Mouse (Mus musculus) Muller cell, postnatal 12 days (primary cell): Measurements from ENCODE around the gene Muc5ac.
"Not testable (repeated sequence)": the region's sequence is repeated elsewhere in the genome, so short reads cannot be mapped to it uniquely, and the experiment has no call there.

Experiments used
- DNase-seq: peaks from one replicate; pipeline ENCODE4 v3.0.0-alpha.2; 2015; ENCODE audit errors: inconsistent ontology term

Gene Muc5ac

DNA sequence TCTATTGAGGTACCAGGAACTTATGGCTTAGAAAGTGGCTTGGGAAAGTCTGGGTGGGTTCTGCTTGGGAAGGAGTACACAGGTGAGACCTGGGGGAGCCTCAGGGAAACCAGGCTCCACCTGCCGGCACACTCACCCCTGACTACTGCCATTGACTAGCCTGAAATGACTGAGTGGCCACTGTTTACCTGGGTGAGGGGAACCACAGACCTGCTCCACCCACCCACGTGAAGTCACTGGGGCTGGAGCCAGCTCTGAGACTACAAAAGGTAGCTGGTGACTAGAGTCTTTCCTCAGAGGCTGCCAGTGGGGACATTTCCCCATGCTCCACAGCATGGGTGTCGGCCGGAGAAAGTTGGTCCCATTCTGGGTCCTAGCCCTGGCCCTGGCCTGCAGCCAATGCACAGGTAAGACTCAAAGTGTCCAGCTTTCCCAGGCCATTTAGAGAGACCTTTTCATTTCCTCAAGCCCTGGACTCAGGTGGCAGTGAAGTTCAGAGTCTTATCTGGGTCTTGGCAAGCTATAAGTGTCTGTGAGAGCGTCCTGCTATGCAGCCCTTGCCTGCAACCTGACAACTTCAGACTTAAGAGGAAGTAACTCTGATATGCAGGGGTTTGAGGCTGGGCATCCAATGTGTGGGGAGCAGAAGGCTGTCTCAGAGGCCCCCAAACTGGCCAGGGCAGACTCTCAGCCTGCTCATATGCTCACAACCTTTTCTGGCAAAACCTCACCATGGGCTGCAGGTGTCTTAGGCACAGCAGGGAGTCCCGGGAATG, at the start of gene Muc5ac:
Gene Muc5ac (plus strand): TSS at position 296 of the 776 bp plus-strand sequence.
- no peak for DNase-seq

DNA sequence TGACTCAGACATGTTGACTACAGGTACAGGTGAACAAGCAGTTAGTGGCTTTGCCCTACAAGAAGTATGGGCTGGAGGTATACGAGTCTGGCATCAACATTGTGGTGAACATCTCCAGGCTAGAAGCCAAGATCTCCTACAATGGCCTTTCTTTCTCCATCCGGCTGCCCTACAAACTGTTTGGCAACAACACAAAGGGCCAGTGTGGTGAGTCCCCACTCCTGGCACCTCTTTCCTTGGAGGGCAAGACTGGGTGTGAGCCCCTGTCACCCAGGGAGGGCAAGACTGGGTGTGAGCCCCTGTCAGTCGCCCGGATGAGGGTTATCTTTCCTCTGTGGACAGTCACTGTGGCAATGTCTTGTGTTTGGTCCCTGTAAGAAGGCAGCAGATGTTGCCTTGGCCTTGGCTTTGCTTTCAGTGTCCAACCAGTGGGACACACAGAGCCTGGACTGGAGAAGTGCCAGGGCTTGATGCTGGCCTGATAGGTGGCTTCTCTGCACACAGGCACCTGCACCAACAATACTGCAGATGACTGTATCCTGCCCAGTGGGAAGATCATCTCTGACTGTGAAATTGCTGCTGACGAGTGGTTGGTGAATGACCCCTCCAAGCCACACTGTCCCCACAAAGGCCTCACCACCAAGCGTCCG, 41.2 kb upstream of the Muc5ac start:
- peak; percentile 71 for DNase-seq

DNA sequence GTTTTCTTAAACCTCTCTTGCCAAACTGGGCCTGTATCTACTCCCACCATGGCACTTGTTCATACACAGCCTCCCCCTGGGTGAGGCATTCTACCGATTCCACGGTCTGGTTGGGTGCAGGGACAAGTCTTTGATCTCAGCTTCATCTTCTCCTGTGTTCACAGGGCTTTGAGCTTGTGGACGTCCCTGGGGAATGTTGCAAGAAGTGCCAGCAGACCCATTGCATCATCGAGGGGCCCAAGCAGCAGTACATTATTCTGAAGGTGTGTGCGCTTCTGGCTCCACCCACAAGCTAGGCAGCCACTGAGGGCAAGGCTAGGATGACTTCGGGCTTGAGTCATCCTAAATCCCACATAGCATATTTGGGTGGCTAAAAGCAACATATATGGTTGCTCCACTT, 36.3 kb upstream of the Muc5ac start:
- no peak for DNase-seq

DNA sequence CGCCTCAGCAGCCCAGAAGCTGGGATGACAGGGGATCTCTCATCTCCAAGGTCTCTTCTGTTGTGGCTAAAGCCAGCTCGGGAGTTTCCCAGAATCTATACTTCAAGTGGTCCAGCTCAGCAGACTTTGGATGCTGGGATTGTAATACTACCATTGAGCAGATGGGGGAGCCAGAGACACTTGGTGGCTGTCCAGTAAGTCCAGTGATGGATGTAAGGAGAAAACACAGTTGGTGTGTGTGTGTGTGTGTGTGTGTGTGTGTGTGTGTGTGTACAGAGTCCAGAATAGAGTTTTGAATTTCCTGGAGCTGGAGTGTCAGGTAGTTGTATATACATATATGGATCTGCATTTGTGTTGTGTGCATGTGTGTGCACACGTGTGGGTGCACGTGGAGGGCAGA, 32.9 kb upstream of the Muc5ac start:
- peak; percentile 53 for DNase-seq

DNA sequence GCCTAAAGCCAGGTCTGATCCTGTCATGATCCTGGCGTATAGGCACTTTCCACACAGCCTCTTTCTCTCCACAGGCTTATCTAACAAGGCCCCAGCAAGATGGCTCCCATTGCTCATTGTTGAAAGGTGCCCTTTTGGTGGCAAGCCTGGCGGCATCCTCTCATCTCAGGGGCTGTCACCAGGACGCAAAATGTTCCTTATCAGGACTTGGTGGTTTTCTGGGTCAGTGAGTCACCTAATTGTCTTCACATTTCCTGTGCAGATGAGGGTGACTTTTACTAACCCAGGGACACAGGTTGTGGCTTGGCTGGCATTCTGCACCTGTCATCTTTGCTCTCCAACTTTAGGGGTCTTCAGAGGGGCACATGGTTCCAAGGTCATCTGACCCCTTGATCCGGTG, 30.5 kb upstream of the Muc5ac start:
- no peak for DNase-seq

DNA sequence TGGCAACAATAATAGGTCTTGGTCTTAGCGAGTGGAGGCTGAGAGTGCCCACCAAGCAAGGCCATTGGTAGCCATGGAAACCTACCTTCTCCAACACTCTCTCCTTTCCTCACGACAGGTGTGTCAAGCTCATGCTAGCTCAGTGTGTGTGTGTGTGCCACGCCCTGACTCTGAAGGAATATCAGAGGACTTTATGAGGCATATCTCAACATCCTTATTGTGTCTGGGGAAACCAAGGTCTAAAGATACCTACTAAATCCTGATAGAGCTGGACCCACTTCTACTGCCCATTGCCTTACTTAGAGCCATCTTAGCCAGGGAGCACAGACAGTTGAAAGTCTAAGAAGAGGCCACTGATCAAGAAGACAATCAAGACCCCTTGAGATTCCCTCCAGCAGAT, 18.3 kb upstream of the Muc5ac start:
- no peak for DNase-seq

DNA sequence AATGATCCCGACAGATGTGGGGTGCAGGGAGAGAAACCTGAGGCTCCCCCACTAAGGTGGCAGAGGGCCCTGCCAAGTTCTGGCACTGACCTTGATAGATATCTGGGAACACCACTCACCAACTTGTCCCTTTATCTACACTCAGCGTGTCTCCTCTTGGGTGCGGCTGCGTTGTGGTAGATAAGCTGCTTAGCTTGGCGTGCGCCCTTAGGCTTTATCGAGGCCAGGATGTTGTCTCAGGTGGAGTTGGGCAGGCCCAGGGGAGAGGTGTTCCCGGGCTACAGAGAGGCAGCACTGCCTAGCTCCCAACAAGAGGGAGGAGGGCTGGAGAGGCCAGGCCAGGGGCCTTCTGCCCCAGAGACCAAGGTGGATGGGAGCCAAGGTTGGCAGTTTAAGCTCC, 17.8 kb upstream of the Muc5ac start:
- no peak for DNase-seq

DNA sequence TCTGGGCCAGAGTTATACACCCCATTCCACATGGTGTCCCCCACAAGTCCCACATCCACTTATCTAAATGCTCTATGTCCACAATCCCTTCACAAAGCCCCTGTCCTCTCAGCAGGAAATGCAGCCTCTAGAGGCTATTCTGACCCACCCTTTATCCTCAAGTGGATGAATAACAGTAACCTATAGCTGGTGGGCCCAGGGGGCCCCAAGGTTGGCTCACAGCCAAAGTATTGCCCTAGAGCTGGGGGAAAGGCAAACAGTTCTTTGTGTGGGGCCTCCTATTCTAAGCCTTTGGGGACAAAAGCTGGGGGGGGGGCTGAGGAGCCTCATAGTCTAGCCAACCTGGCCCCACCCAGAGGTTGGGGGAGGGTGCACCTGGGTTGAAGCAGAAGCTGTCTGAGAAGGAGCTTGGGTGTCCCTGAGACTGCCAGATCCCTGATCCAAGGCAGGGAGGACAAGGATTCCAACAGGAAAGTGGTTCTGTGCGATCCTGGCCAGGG, 16.7 kb upstream of the Muc5ac start:
- DNase-seq = no peak

DNA sequence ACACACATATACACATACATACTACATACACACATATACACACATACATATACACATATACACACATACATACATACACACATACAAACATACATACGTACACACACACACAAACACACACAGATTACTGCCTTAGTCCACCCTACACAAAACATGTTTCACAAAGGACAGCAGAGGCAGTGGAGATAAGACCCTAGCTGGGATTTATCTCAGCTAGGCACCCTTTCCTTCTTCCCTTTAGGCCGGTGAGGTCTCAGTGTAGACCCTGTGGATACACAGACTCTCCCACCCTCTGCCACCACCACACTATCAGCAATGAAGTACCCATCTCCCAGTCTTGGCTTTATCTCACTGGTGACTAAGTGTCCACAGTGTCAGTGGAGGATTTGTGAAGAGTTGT, 13.9 kb upstream of the Muc5ac start:
- DNase-seq = no peak

DNA sequence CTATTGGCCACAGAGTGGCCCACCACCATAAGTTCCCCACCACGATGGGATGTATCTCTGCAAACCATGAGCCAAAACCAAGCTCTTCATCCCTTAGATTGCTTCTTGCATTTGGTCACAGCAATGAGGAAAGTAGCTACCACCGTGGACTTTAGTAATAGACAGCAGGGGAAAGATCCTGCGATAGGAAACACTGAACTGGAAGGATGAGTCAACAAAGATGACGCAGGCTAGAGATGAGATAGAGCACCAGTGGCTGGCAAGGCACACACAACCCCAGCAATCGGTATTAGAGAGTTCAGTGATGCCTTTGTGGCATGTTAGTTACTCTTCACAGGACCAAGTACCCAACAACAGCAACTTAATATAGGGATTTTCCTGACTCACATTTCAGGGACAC, 12.6 kb upstream of the Muc5ac start:
- DNase-seq = no peak

DNA sequence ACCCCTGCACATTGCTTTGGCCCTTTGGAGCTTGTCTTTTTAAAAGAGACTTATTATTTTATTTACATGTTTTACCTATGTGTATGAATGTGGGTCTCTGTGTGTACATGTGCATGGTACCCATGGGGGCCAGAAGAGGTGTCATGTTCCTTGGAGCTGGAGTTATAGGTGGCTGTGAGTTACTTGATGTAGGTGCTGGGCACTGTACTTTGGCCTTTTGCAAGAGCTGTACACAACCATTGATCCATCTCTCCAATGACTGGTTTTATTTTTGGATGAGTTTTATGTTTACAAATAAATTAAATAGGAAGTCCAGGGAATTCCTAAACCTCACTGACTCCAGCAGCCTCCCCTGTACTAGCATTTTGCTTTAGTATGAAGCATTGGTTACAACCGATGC, 5.5 kb downstream of the Muc5ac start:
- no peak for DNase-seq

DNA sequence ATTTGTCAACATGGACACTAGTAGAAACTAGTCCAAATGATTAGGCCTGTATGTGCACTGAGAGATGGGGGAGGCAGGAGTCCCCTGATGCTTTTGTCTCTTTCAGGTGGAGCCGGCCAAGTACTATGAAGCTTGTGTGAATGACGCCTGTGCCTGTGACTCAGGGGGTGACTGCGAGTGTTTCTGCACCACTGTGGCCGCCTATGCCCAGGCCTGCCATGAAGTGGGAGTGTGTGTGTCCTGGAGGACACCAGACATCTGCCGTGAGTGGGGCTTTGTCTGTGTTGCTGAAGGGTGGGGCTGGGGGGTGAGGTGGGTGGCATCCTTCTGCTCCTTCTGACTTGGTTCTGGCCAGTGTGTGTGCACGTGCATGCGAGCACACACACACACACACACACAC, 14.4 kb downstream of the Muc5ac start:
- no peak for DNase-seq

DNA sequence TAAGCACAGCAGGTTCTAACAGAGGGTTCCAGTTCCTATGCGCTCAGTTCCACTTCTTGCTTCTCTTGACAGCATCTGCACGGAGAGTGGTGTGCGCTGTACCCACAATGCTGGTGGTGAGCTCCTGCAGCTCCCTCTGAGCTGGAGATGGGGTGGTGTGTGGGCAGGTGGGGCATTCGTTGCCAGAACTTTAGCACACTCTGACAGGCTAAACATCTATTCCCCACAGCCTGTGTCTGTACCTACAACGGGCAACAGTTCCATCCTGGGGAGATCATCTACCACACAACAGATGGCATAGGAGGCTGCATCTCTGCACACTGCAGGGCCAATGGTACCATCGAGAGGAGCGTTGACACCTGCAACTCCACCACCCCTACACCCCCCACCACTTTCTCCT, 16.6 kb downstream of the Muc5ac start:
- no peak for DNase-seq

DNA sequence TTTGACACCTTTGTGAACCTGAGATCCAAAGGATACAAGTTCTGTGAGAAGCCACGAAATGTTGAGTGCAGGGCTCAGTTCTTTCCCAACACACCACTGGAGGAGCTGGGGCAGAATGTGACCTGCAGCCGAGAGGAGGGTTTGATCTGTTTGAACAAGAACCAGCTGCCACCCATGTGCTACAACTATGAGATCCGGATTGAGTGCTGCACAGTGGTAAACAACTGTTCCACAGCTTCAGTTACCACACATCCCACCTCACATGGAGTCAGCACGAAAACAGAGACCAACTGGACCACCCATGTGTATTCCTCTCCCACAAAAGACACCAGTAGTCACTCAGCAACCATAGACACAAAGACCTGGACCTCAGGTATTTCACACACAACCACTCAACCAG, 19.1 kb downstream of the Muc5ac start:
- DNase-seq = not testable (repeated sequence)

DNA sequence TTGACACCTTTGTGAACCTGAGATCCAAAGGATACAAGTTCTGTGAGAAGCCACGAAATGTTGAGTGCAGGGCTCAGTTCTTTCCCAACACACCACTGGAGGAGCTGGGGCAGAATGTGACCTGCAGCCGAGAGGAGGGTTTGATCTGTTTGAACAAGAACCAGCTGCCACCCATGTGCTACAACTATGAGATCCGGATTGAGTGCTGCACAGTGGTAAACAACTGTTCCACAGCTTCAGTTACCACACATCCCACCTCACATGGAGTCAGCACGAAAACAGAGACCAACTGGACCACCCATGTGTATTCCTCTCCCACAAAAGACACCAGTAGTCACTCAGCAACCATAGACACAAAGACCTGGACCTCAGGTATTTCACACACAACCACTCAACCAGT, 21.2 kb downstream of the Muc5ac start:
- not testable (repeated sequence) for DNase-seq

DNA sequence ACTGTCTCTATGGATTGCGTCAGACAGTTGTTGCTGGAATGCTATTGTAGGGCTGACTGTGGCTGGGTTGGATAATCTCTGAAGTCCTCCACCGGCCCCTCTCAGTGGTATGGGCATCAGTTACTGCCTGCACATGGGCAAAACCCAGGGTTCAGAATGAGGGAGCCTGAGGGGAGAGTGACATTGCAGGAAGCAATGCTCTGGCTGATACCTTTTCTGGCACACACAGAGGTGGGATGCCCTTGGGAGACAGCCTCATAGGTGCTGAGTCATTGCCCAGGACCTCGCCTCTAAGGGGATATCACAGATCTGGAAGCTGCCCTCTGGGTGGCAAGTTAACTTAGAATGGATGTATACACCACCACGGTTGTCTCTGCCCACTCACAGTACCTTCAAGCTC, 24.5 kb downstream of the Muc5ac start:
- DNase-seq = peak; percentile 52

DNA sequence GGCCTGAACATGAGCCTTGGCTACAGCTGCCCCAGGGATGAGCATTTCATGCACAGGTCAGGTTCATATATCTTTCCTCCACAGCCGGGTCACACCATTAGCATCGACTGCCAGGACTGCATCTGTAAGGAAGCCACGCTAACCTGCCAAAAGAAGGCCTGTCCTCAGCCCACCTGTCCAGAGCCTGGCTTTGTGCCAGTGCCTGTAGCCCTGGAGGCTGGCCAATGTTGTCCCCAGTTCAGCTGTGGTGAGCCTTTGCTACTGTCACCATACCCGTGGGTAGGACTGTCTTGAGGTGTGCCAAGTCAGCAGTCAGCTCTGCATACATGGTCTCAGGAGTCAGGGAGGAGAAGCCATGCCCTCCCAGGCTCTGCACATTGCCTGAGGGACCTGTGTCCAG, 26.6 kb downstream of the Muc5ac start:
- no peak for DNase-seq

DNA sequence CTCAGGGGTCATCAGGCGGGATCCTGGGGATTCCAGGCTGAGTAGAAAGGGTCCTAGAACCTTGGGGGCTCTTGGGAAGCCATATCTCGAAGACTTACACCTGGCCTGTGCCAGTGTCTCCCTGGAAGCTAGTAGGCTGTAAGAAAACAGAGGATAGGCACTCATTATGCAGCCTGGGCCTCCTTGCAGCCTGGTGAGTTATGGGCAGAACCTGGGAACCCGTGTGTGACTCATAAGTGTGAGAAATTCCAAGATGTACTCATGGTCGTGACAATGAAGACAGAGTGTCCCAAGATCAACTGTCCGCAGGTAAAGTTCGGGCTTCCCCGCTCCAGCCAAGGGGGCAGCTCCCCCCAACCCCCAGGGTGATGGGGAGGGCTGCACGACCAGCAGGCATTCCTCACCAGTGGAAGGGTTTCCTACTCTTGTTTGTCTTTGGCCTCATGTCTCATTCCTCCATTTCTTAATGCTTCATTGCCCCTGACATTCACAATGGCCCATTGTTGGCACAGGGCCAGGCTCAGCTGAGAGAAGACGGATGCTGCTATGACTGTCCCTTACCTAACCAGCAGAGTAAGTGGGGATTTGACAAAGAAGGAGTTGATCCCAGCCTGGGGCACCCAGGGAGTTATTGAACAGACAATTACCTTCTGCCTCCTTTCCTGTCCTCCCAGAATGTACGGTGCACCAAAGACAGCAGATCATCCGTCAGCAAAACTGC, 28.7 kb downstream of the Muc5ac start:
- DNase-seq = peak; percentile 91

DNA sequence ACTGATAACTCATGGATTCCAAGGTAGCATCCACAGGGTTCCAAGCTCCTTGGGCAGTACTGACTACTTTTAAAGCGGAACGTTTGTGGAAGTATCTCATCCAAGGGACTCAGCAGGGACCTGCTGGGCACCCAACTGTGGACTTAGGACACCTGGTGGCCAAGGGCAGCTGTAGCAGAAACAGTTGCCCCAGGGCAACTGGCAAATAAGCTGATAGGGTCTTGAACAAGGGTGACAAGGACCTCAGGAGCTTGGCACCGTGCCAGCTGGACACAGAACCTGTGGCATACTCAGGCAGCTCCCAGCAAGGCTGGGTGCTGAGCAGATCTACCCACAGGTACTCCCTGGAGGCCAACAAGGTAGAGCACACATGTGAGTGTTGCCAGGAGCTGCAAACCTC, 29.5 kb downstream of the Muc5ac start:
- peak; percentile 16 for DNase-seq

DNA sequence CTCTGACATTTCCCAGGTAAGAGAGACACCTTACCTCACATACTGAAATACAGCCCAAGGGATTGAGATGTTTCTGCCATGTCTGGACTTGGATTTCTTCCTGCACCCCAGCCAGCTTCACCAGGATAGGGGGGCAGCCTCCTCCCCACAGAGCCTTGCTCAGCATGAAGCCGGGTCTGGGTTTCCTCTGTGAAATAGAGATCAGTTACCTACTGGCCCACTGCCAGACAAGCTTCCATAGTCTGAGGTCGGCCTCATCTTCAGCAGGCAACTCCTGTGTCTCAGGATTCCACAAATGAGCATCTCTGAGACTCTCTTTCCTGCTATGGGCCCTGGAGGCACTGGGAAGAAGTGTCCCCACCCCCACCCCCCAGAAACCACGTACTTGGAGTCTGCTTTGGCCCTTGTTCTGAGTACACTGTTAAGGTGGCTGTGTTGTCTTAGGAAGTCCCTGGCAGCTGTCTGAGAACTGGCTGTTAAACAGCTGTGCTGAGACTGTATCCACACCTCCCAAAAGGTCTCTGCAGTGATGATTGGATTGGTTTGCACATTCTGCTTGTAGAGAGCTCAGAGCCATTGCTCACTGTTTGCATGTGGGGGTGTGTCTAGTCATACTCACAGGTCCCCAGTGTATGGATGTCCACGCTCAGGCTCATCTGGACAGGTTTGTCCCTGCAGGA, 34.0 kb downstream of the Muc5ac start:
- DNase-seq = no peak

DNA sequence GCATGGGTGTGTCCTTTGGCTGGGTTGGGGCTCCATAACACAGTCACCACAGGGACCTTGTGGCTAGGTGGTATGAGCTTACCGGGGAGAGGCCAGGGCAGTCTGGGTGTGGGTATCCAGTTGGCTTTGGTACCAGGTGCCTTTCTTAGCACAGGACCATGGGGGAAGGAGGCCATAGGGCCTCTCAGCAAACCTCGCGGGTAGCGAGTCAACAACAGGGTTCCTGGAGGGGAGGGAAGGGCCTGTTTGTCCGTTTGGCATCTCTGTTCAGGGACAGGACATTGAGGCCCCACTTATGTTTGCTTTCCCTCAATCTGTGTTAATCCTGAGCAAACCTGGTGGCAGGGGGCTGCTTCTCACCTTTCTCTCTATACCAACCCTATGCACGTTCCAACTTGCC, 34.9 kb downstream of the Muc5ac start:
- no peak for DNase-seq

DNA sequence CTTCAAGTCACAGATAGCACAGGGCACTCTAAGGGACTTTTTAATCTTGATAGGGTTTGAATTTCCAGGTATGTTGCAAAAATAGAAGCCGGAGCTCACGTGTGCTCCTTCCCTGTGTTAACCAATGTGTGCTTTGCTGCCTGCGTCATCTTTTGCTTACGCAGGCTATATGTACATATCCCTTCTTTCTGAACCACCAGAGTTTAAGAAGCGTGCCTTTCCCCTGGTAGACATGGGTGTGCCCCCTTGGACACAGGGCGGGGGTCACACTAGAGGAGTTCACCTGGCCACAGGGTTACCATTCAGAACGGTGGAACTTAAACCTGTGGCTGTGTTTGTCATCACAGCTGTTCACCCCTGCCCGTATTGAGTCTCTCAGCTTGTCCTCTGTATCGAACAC, 35.6 kb downstream of the Muc5ac start:
- DNase-seq = no peak
